Mouse (Mus musculus) heart, adult 2 months (tissue): ENCODE results near the gene Rora.

ENCODE experiments used
- CTCF ChIP-seq: fragments of 200-600 bp; IDR thresholded peaks from 2 replicates; pipeline ENCODE4 v1.8.1; 2022; ENCODE audit warnings: antibody characterized with exemption, mild to moderate bottlenecking, moderate library complexity
- POLR2A ChIP-seq: fragments of 200-500 bp; IDR thresholded peaks from 2 replicates; pipeline ENCODE4 v1.6.1; 2011; ENCODE audit warnings: mild to moderate bottlenecking, low read depth, low read length, control low read depth; ENCODE audit not compliant: insufficient read depth

GRCm38 (mm10) chr9:69377654-69378045, 724.1 kb downstream of the Rora start:
- TF ChIP-seq CTCF (no peak), POLR2A (no peak)
